Mouse (Mus musculus): ENCODE measurements at regions not wholly inside any gene's neighbourhood (a gene's known extent, or its start where the extent isn't known, plus 50 kb on each side); places are given as distances from the start of the nearest gene placed in this dataset.
A peak's percentile ranks its signal among the peaks of the same experiment; 100 is the strongest.

GRCm38 (mm10) chr16:77402711-77403280 is 199.1 kb downstream of the Gm11146 start:
- no peak for DNase-seq
- intact Hi-C loops (cut with DNase I): no loop called here

GRCm38 (mm10) chr16:77401185-77401943 is 200.5 kb downstream of the Gm11146 start:
- no peak for DNase-seq
- intact Hi-C loops (cut with DNase I): no loop called here

GRCm38 (mm10) chr16:77400276-77400891 is 201.5 kb downstream of the Gm11146 start:
- intact Hi-C loops (cut with DNase I): no loop called here
- peak; percentile 76 for DNase-seq

GRCm38 (mm10) chr16:77399846-77400275 is 202.0 kb downstream of the Gm11146 start:
- DNase-seq: no peak
- intact Hi-C loops (cut with DNase I): no loop called here

- intact Hi-C loops (cut with DNase I): no loop called here
- no peak for DNase-seq
Observed at GRCm38 (mm10) chr16:77394054-77394716, 207.7 kb downstream of the Gm11146 start.

GRCm38 (mm10) chr16:77393470-77393869 is 208.4 kb downstream of the Gm11146 start:
- DNase-seq: no peak
- intact Hi-C loops (cut with DNase I): no loop called here

- intact Hi-C loops (cut with DNase I): no loop called here
- no peak for DNase-seq
Observed at GRCm38 (mm10) chr16:77392205-77392604, 209.7 kb downstream of the Gm11146 start.

- intact Hi-C loops (cut with DNase I): no loop called here
- no peak for DNase-seq
Observed at GRCm38 (mm10) chr16:77384021-77384729, 217.7 kb downstream of the Gm11146 start.

GRCm38 (mm10) chr16:77382790-77383189 is 219.1 kb downstream of the Gm11146 start:
- intact Hi-C loops (cut with DNase I): no loop called here
- DNase-seq: no peak

- intact Hi-C loops (cut with DNase I): no loop called here
- DNase-seq: no peak
Observed at GRCm38 (mm10) chr16:77372768-77373167, 229.1 kb downstream of the Gm11146 start.

GRCm38 (mm10) chr16:77369810-77370209 is 232.1 kb downstream of the Gm11146 start:
- DNase-seq: no peak
- intact Hi-C loops (cut with DNase I): no loop called here

GRCm38 (mm10) chr16:77365254-77365653 is 236.6 kb downstream of the Gm11146 start:
- intact Hi-C loops (cut with DNase I): no loop called here
- DNase-seq: no peak

- intact Hi-C loops (cut with DNase I): no loop called here
- DNase-seq: no peak
Observed at GRCm38 (mm10) chr16:77364439-77364838, 237.5 kb downstream of the Gm11146 start.

- no peak for DNase-seq
- intact Hi-C loops (cut with DNase I): no loop called here
Observed at GRCm38 (mm10) chr16:77359190-77359589, 242.7 kb downstream of the Gm11146 start.

- no peak for DNase-seq
- intact Hi-C loops (cut with DNase I): no loop called here
Observed at GRCm38 (mm10) chr16:77355260-77355659, 246.6 kb downstream of the Gm11146 start.

GRCm38 (mm10) chr16:77354201-77354712 is 247.6 kb downstream of the Gm11146 start:
- intact Hi-C loops (cut with DNase I): no loop called here
- DNase-seq: no peak

GRCm38 (mm10) chr16:77346128-77346527 is 255.8 kb downstream of the Gm11146 start:
- no peak for DNase-seq
- intact Hi-C loops (cut with DNase I): no loop called here

- intact Hi-C loops (cut with DNase I): no loop called here
- DNase-seq: no peak
Observed at GRCm38 (mm10) chr16:77332285-77332684, 269.6 kb downstream of the Gm11146 start.

GRCm38 (mm10) chr16:77330996-77331395 is 270.9 kb downstream of the Gm11146 start:
- no peak for DNase-seq
- intact Hi-C loops (cut with DNase I): no loop called here

- intact Hi-C loops (cut with DNase I): no loop called here
- DNase-seq: no peak
Observed at GRCm38 (mm10) chr16:77329711-77330530, 272.0 kb downstream of the Gm11146 start.
